Mouse (Mus musculus) T-helper 2 cell (primary cell): Measurements from ENCODE around the gene Rasal3.

Experiments used
- in situ Hi-C: fragments of 300-600 bp; cut with MboI, MseI; formaldehyde crosslinking; loops from one replicate; pipeline ENCODE4 v1.15.1; 2025; ENCODE audit warnings: high pct_unique_total_duplicates

Gene Rasal3

DNA sequence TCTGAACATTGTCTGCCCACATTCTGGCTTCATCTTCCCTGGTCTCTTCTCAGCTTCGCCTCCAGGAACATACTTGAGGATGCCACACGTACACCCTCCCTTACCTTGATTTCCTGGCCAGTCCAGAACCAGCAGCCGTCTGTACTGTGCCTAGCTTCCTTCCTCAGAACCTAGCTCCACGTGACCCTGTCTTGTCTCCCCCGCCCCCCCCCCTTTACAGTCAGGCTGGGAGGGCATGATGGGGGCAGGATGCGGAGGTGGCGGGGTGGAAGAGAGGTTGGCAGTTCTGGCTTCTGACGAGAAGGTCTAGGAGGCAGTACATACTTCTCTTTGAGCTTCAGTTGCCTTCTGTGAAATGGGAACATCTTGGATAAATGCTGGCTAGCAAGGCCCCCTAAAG is at the start of gene Rasal3:
Gene Rasal3 (minus strand): TSS at position 167 of the 400 bp plus-strand sequence.
- in situ Hi-C loops = no loop called here

DNA sequence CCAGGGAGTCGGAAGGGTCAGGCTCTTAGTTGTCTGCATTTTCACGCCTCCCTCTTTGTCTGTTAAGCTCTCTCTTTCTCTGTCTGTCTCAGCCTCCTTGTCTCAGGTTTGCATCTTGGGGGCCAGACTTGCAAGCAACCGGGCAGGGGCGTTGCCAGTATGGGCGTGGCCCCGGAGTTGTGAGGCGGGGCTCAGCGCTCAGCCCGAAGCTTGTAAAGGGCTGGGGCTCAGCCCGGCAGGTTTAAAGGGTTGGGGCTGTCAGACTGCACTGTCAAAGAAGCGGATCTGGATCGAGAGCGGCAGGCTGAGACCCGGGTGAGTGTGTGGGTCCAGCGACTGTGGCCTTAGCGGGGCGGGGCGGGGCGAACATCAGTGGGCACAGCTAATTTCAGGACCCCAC is 49.1 kb upstream of the Rasal3 start, which contains the start of gene Cyp4f39:
Gene Cyp4f39 (plus strand): TSS at position 242 of the 400 bp plus-strand sequence.
- in situ Hi-C loops = no loop called here

DNA sequence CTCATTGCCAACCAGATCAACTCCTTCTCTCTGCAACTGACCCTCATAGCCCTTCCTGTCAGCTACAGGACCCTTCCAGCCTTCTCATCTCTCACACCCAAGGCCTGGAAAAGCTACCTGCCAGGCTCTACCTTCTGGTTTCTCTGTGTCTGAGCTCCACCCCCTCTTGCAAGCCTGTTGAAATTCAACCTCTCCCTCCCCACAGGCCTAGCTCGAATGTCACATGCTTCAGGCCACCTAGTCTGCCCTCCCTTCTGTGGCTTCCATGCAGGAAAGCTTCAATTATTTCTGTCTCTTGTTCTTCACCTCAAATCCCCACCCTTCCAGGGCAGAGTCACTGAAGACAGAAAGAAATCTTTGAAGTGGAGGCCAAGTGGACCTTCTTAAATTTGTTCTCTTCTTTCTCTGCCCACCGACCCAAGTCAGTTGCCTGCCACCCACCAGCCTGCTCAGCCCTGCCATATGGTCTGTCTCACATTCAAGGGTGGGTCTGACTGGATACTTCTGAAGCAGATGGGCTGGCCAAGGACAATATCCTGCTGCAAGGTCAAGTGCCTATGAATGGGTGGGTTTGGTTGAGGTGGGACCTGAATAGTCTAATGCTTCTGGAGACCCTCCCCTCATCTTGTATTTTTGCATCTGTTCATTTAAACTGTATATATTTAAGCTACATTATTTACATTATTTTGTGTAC is 47.6 kb upstream of the Rasal3 start:
- in situ Hi-C loops = no loop called here

DNA sequence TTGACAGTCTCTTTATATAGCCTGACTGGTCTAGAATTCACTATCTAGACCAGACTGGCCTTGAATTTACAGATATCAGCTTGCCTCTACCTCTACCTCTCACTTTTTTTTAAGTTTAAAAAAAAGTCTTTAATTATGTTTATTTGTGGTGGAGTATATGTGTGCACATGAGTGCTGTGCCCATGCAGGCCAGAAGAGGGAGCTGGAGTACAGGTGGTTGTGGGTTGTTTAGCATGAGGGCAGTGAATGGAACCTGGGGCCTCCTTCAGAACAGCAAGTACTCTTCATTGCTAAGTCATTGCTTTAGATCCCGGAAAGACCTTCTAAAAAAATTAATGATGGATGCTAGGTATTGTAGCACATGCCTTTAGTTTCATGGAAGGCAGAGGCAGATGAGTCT is 45.7 kb upstream of the Rasal3 start:
- in situ Hi-C loops = loop anchor here (10.0 kb wide), 1 partner anchor 474 kb away; no protein-coding TSS in a partner anchor

DNA sequence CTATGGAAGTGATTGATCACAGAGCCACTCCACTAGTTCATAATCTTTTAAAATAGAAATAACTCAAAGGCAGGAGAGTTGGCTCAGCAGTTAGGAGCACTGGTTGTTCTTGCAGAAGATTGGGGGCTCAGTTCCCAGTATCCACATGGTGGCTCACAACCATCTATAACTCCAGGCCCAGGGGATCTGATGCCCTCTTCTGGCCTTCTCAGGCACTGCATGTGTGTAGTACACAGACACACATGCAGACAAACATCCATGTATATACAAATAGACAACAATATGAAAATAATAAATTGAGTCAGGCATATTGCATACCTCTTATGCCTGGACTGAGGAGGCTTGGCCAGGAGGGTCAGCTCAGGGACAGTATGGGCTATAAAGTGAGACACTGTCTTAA is 43.8 kb upstream of the Rasal3 start:
- in situ Hi-C loops = loop anchor here (10.0 kb wide), 1 partner anchor 472 kb away; no protein-coding TSS in a partner anchor

DNA sequence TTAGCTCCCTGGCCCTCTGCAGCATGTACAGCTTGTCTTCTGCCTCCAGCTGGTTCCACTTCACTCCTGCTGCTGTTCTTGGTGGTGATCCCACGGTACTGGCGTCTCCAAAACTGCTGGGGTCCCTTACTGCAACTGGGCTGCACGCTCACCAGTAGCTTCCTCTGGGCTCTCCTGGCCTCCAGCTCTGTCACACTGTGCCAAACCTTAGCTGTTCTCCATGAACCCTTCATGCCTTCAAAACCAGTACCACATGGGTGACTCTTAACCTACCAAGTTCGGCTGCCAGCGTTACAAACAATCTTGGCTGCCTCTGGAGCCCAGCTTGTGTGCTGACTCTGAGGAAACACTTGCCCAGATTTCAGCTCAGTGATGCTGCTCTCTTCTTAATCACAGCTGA is 41.6 kb upstream of the Rasal3 start:
- in situ Hi-C loops = loop anchor here (10.0 kb wide), 1 partner anchor 470 kb away; no protein-coding TSS in a partner anchor

DNA sequence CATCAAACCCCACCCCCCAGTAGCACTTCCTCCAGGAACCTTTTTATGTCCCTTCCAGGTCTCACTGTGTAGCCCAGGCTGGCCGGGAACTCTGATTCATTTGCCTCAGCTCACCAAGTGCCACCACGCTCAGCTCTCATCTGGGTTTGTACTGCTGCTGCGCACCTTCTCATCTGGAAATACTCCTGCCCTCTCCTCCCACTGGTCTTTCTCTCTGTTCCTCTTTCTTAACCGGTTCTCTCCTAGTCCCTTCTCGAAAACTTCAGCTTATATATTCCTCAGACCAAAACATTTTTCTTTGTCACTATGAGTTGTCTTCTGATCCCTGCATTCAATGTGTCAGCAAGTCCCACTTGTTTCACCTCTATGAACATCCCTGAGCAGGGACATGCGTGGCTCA is 39.9 kb upstream of the Rasal3 start:
- in situ Hi-C loops = loop anchor here (10.0 kb wide), 1 partner anchor 468 kb away; no protein-coding TSS in a partner anchor

DNA sequence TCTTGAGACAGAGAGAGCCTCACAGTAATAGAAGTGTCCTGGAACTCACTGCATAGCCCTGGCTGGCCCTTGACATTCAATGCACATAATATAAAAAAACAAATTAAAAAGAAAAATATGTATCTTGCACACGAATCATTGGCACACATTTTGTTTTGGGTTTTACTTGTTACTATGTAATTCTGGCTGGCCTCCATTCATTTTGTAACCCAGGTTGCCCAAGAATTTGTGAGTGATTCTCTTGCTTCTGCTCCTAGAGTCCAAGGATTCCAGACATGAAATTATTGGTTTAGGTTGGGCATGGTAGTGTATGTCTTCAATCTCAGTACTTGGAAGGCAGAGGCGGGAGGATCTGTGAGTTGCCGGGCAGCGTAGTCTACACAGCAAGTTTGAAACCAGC is 33.7 kb upstream of the Rasal3 start:
- in situ Hi-C loops = no loop called here

DNA sequence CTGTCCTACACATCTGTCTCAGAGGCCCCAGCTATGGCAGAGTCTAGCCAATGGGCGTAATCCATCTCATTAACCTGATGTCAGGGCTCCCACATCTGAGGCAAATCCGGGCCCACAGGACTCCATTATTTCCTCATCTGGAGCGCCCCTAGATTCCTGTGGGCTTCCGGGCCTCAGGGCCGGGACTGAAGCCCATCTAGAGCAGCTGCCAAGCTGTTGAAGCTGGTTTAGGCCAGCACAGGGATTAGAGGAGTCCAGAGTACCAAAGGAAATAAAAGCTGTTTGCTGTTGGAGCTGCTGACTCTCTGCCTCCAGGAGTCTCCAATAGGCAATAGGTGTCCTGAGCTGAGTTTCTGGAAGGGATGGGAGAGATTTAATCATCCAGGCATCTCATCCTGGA is 31.8 kb upstream of the Rasal3 start:
- in situ Hi-C loops = no loop called here

DNA sequence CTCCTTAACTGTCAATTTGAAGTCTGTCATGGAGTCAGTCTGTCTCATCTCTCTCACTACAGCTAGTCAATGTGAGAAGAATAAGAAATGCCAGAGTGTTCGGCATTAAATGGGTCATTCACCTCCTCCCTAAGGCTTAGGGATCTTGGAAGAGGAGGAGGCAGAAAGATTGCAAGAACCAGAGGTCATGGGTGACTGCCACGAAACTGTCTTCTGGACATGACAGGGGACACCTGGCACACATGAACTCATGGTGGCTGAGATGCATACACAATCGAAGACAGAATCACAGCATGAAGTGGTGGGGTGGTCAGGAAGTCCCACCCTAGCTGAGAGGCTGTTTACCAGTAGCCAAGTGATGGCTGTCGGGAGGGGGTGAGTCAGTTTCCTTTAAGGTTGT is 30.9 kb upstream of the Rasal3 start:
- in situ Hi-C loops = no loop called here

DNA sequence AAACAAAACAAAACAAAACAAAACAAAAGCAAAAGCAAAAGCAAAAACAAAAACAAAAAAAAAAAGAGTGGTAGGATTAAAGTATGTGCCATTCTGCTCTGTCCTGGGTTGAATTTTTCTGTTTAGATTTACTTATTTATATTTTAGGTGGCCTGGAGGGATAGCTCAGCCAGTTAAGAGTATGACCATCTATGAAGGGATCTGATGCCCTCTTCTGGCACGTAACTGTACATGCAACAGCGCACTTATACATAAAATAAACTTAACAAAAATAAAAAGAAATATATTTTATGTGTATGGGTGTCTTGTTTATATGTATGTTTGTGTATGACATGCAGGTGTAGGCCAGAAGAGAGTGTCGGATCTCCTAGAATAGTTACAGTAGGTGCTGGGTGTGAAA is 28.6 kb upstream of the Rasal3 start:
- in situ Hi-C loops = no loop called here

DNA sequence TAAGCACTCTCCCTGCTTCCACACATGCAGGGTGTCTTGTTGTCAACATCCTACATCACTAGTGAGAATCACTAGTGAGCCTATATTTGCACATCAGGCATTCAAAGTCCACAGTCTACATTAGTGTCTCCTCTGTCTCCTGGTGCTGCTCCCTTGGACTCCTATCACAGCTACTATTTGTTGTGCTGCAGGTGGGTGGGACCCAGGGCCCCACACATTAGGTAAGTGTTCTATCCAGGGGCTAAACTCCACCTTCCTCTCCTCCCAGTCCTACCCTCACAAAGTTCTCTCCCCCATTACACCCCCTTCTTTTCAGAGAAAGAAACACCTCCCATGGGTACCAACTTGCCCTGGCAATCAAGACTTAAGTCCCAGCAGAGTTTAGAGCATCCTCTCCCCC is 23.2 kb upstream of the Rasal3 start:
- in situ Hi-C loops = loop anchor here (5.0 kb wide), 2 partner anchors 34 to 94 kb away; no protein-coding TSS in a partner anchor

DNA sequence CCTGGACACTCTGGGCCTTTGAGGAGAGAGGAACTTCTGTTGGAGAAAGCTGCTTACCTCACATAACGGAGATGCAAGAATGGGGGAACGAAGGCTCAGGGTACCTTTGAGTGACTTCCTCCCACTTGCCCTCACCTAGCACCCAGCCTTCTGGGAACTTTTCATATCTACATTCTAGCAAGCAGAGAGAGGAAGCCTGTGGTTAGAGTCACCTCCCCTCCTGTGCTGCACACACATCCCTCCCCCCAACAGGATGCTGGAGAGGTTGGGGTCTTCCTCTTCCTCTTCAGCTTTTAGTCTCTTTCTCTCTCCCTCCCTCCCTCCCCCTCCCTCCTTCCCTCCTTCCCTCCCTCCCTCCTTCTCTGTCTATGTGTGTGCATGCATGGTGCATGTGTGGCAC is 20.7 kb upstream of the Rasal3 start, which contains the start of gene Pglyrp2:
Gene Pglyrp2 (minus strand): TSS at position 134 of the 400 bp plus-strand sequence.
- in situ Hi-C loops = no loop called here

DNA sequence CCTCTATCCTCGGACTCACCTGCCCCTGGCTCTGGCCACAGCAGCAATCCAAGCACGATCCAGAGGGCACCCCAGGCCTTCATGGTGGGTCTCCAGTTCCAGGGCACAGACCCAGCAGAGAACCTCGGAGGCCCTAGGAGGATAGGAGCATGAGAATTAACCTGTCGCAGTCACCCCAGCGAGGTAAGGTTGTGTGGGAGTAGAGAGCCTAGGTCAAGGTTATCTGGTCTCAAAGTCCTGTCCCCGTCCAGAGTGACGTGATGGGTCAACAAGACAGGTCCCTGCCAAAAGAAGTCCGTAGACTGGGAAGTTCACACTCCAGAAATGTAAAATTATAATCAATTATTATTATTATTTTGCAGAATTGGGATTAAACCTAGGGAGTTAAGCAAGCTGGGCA is 17.4 kb upstream of the Rasal3 start:
- in situ Hi-C loops = no loop called here

DNA sequence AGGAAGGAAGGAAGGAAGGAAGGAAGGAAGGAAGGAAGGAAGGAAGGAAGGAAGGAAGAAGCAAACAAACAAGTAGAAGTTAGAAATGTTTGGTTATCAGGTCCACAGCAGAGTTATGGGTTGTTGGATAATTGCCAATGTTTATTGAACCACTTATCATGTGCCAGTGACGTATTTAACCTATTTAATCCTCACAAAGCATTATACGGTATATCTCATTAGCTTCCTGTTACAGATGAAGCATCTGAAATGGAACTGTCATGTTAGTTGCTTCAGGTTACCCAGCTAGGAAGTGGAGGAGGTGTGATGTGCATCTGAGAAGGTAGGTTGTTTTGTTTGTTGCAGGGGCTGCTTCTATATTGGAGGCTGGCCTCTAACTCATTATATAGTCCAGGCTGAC is 16.6 kb upstream of the Rasal3 start:
- in situ Hi-C loops = no loop called here

DNA sequence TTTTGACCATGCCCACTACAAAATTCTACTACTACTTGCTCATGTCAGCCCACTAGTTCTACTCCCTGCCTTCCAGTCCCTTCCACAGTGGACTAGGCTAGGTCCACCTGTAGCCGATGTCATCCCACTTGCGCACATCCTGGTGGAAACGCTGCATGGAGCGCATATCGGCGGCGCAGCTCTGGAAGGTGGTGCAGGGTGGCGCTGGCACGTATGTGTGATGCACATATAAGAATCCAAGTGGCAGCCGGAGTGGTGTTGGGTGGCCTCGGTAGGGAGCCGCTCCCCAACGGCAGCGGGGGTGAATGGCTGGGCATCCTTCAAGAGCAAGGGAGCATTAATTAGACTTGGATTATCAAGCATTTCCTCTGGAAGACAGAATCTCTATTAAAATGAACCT is 13.4 kb upstream of the Rasal3 start:
- in situ Hi-C loops = no loop called here

DNA sequence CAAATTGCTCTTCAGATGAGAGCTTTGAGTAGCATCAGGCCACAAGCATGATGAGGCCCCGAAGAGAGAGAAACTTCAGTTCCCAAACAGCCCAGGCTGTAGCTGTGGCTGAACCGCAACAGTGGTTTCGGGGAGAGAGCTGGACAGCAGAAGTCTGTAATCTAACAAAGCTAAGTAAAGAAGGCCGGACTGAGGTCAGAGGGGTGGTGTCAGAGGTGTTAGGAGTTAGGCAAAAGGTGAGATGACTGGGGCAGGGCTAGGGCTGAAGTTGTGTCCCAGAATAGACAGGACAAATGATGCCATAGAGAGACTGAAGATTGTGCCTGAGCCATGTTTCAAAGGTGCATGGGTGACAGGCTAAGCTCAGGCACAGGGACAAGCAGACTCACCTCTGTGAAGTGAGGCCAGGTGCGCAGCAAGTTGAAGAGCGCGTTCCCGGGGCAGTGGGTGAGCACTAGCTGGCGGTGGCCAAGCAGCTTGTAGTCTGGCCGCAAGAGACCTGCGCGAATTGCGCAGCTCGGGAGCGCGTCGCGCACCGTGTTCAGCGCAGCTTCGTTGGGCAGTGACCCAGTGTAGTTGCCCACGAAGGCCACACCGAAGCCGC is 12.1 kb upstream of the Rasal3 start:
- in situ Hi-C loops = no loop called here

DNA sequence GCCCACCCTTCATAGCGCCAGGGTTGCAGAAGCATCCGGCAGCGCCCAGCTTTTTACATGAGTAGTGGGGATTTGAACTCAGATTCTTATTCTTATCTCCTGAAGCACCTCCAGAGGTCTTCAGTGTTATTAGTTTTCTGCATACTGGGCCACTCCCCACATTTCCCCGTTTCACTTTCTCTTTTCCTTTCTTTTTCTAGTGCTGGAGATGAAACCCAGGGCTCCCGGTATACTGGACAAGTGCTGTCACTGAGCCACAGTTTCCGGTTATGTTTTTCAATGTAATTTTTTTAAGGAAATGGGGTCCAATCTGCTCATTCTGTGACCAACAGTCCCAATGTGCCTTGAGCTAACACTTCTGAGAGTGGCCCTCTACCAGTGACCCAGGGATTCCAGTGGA is 8.5 kb upstream of the Rasal3 start:
- in situ Hi-C loops = no loop called here

DNA sequence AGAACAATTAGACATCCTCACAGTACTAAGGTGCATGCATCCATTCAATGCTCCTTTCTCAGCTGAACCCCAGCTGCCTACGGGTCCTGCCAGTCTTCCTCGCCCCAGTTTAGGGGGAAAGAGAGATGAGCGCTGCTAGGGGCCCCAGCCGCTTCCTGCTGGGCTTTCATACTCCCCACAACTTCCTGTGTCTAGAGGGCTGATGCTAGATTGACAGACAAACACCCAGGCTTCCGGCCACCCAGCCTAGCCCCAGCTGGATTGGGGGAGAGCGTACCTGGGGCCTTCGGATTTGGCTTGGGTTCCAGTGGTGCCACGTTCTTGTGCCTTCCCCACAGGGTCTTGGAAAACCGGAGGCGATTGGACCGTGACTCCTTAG is 615 bp downstream of the Rasal3 start:
- in situ Hi-C loops = no loop called here

DNA sequence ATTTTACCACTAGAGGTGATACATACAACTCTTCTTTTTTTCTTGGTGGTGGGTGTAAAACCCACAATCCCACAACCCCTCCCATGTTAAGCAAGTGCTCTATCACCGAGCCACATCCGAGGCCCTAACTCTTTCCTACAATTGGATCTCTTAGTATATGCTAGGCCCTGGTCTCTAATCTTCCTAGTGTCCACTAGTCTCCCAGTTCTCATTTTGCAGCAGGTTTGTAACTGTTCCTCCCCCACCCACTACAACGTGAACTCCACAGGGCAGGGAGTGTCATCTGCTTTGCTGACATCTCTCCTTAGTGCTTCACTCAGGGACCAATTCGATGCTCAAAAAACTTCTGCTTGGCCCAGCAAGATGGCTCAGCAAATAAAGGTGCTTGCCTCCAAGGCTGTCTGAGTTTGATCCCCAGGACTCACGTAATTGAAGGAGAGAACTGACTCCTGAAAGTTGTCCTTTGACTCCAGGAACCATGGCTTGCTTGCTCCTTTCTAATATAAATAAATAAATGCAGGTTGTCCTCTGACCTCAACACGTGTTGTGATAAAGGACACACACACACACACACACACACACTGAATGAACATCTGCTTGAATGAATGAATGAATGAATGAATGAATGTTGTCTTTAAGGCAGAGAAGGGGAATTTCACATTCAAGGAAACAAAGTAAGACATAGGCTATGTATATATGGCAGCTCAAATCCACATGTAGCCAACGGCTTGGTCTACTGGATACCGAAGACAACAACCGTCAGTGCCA is 1.2 kb downstream of the Rasal3 start:
- in situ Hi-C loops = no loop called here

DNA sequence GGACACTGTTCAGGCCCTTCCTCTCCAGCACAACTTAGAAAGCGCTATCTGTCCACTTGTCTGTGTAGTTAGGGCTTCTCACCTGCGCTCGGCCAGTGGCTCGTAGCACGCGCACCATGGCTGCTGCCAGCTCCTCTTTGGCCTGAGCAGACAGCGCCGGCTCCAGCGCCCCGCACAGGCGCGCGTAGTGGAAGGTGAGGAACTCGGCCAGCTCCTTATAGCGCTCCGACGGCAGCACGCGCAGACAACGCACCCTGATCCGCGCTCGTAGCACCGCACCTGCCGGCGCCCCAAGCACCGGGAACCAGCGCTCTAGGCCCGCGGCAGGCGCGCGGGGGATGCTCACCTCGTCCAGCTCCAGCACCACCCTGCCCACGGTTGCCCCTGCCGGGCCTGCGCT is 7.1 kb downstream of the Rasal3 start:
- in situ Hi-C loops = no loop called here

DNA sequence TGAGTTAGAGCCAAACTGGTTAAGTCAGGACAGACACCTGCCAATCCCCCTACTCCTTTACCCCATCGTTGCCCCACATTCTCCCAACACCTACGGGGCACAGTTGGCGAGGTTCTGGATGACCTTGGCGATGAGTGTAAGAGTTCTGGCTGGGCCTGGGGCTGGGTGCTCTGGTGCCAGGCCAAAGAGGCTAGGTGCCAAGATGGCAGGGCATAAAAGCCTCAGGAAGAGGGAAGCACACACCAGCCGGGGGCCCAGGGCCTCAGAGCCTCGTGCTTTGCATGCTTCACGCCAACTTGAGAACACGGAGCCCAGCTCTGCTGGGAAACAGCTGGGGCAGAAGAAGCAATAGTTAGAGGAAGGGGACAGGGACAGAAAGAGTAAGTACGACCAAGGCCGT is 9.4 kb downstream of the Rasal3 start:
- in situ Hi-C loops = loop anchor here (5.0 kb wide), 1 partner anchor 33 kb away; no protein-coding TSS in a partner anchor
